Mouse (Mus musculus): ENCODE results near the gene Mis12.

DNA sequence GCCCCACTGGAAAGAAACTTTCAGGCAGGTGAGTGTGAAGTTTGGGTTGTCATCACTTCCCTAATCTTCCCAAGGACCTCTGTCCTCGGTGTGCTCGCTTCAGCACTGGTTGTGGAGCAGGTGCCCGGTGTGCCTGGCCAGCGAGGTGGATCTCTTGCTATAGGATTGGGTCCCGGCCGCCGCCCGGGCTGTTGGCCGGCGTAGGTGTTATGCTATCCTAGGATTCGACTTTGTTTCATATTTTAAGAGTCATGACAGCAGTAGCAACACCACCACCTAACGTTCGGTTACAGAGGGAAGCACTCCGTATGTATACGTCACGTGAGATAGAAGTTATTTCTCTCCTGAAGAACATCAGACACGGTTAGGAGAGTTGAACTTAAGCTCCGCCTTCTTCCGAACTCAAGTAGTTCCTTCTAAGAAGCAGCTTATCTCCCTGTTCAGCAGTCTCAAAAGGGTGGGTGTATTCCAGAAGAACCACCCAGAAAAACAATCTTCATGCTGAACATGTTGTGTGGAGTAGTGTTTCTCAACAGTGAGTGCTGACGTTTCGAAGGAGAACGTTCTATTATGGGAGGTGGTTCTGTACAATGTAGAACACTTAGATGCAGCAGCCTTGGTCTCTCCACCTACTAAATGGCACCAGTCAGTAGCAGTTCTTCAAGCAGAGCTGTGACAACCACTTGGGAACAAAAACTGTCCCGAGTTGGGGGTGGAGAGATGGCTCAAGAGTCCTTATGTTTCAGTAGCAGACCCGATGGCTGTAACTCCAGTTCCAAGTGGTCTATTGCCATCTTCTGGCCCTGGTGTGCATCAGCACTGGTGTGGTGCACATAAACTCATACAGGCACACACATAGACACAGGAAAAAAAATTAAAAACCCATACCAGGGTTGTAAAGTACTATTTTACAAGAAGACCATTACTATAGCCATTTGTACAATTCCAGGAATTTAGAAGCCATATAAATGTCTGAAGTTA, 48.6 kb upstream of the Mis12 start:
- TF ChIP-seq POLR2A (IDR thresholded peaks at IDR 0.05; ENCODE audit: control insufficient read depth, low read depth, low read length) (no peak), CTCF (IDR thresholded peaks at IDR 0.05; ENCODE audit: control insufficient read depth, insufficient read depth, insufficient replicate concordance, low read depth, low read length) (no peak)

All from testis, adult 2 months (tissue).